Mouse (Mus musculus): ENCODE data around the gene Mrpl14. TPM values are rescaled to one million over a fixed set of nuclear protein-coding genes. Genes with fewer than 3 reads are reported as not detected.
A peak's percentile ranks its signal among the peaks of the same experiment; 100 is the strongest.

Mrpl14 gene
- total RNA-seq, 2 experiments from 2014 or later, result 46.8 to 47.1 TPM

- intact Hi-C loops (cut with DNase I), result loop anchor here (1.0 to 10.0 kb wide), 2 partner anchors 297 to 429 kb away; partner anchors contain the start of genes Gtpbp2 and Vegfa
- DNase-seq (ENCODE audit: extremely low spot score in 1 of 2, low spot score in 2 of 2), result peak; percentile 85
Observed at GRCm38 (mm10) chr17:45735382-45736310, 49.5 kb downstream of the Mrpl14 start.

GRCm38 (mm10) chr17:45736311-45737077 lies 50.4 kb downstream of the Mrpl14 start:
- DNase-seq (ENCODE audit: extremely low spot score in 1 of 2, low spot score in 2 of 2), result peak; percentile 86 to 92

GRCm38 (mm10) chr17:45737078-45737601 lies 51.0 kb downstream of the Mrpl14 start:
- intact Hi-C loops (cut with DNase I), result loop anchor here (10.0 kb wide), 1 partner anchor 428 kb away; the partner anchor contains the start of gene Gtpbp2

More at GRCm38 (mm10) chr17:45736311-45737077, 50.4 kb downstream of the Mrpl14 start:
- intact Hi-C loops (cut with DNase I), result loop anchor here (1.0 to 10.0 kb wide), 2 partner anchors 296 to 428 kb away; partner anchors contain the start of genes Gtpbp2 and Vegfa

GRCm38 (mm10) chr17:45742371-45743147 lies 56.4 kb downstream of the Mrpl14 start:
- intact Hi-C loops (cut with DNase I), result no loop called here

More at GRCm38 (mm10) chr17:45737078-45737601, 51.0 kb downstream of the Mrpl14 start:
- no peak for DNase-seq (ENCODE audit: extremely low spot score in 1 of 2, low spot score in 2 of 2)

GRCm38 (mm10) chr17:45745629-45746028 lies 59.5 kb downstream of the Mrpl14 start:
- no peak for DNase-seq (ENCODE audit: extremely low spot score in 1 of 2, low spot score in 2 of 2)
- intact Hi-C loops (cut with DNase I), result no loop called here

More at GRCm38 (mm10) chr17:45742371-45743147, 56.4 kb downstream of the Mrpl14 start:
- DNase-seq (ENCODE audit: extremely low spot score in 1 of 2, low spot score in 2 of 2), result no peak

GRCm38 (mm10) chr17:45746755-45747154 lies 60.6 kb downstream of the Mrpl14 start:
- intact Hi-C loops (cut with DNase I), result no loop called here

GRCm38 (mm10) chr17:45747293-45747692 lies 61.2 kb downstream of the Mrpl14 start:
- intact Hi-C loops (cut with DNase I), result no loop called here
- no peak for DNase-seq (ENCODE audit: extremely low spot score in 1 of 2, low spot score in 2 of 2)

More at GRCm38 (mm10) chr17:45746755-45747154, 60.6 kb downstream of the Mrpl14 start:
- DNase-seq (ENCODE audit: extremely low spot score in 1 of 2, low spot score in 2 of 2), result no peak

Other genes starting within 250 kb of the Mrpl14 start
- gene Spats1, start 210.9 kb upstream of the Mrpl14 start, total RNA-seq (2021), result 1 to 10 TPM; 4.9 to 5.0 TPM
- gene Aars2, start 179.5 kb upstream of the Mrpl14 start, total RNA-seq (2021), result 10 to 100 TPM; 21.2 to 23.4 TPM
- gene Tcte1, start 162.9 kb upstream of the Mrpl14 start, total RNA-seq (2021), result 1 to 10 TPM in 1 of 2 experiments, under 1 TPM in 1; 0.45 to 1.0 TPM
- gene Tmem151b, start 136.6 kb upstream of the Mrpl14 start, total RNA-seq (2021), result 100 to 1,000 TPM in 1 of 2 experiments, 10 to 100 TPM in 1; 99.5 to 104 TPM
- 1 to 10 TPM; 2.5 to 2.6 TPM for gene Nfkbie, start 130.6 kb upstream of the Mrpl14 start, total RNA-seq (2021)
- 10 to 100 TPM; 43.8 to 46.7 TPM for gene Slc35b2, start 122.4 kb upstream of the Mrpl14 start, total RNA-seq (2021)
- gene Hsp90ab1, start 113.1 kb upstream of the Mrpl14 start, total RNA-seq (2021), result 1,000 to 10,000 TPM; 1,675 to 1,723 TPM
- 10 to 100 TPM; 30.3 to 33.3 TPM for gene Slc29a1, start 86.7 kb upstream of the Mrpl14 start, total RNA-seq (2021)
- gene Mymx, start 84.2 kb upstream of the Mrpl14 start, total RNA-seq (2021), result not detected
- under 1 TPM in 1 of 2 experiments, not detected in 1; 0.39 TPM for gene Capn11, start 27.0 kb upstream of the Mrpl14 start, total RNA-seq (2021)
- gene Tmem63b, start 583 bp downstream of the Mrpl14 start, total RNA-seq (2021), result 100 to 1,000 TPM; 238 to 244 TPM
- gene 1600014C23Rik, start 47.5 kb downstream of the Mrpl14 start, total RNA-seq (2021), result not detected

All from left cerebral cortex, postnatal 10 days (tissue).